Mouse (Mus musculus) left cerebral cortex, postnatal 4 days (tissue): ENCODE data around the gene Gja3. TPM values are rescaled to one million over a fixed set of nuclear protein-coding genes. Genes with fewer than 3 reads are reported as not detected.
"Not testable (repeated sequence)": the region's sequence is repeated elsewhere in the genome, so short reads cannot be mapped to it uniquely, and the experiment has no call there.

Source experiments
- DNase-seq: peaks from one replicate; pipeline ENCODE4 v3.0.0-alpha.2; 2022
- intact Hi-C: fragments of 180-260 bp; cut with DNase I; formaldehyde crosslinking; loops from one replicate; pipeline ENCODE4 v1.15.1; 2025
- total RNA-seq, 2 experiments: library from RNA; stranded (reverse); gene quantifications; 2 replicates each; pipeline ENCODE4 v1.2.3; 2021

Gene Gja3
- total RNA-seq = 1 to 10 TPM; 1.3 to 1.7 TPM

GRCm38 (mm10) chr14:57057563-57058321 lies at the start of gene Gja3:
Gene Gja3 (minus strand): TSS chr14:57058100.
- DNase-seq = peak; percentile 34
- intact Hi-C loops = loop anchor here (10.0 kb wide), 1 partner anchor 93 kb away; no protein-coding TSS in a partner anchor

GRCm38 (mm10) chr14:57107091-57107490 lies 49.2 kb upstream of the Gja3 start:
- no peak for DNase-seq
- intact Hi-C loops = loop anchor here (5.0 to 10.0 kb wide), 2 partner anchors 255 to 298 kb away; no protein-coding TSS in a partner anchor

- intact Hi-C loops = loop anchor here (5.0 to 10.0 kb wide), 2 partner anchors 257 to 299 kb away; no protein-coding TSS in a partner anchor
- DNase-seq = no peak
Measured at GRCm38 (mm10) chr14:57105721-57106120, 47.8 kb upstream of the Gja3 start.

GRCm38 (mm10) chr14:57105111-57105510 lies 47.2 kb upstream of the Gja3 start:
- DNase-seq = no peak
- intact Hi-C loops = loop anchor here (5.0 to 10.0 kb wide), 2 partner anchors 257 to 300 kb away; no protein-coding TSS in a partner anchor

GRCm38 (mm10) chr14:57104106-57105023 lies 46.5 kb upstream of the Gja3 start, which contains the start of gene Gjb2:
Gene Gjb2 (minus strand): TSS chr14:57104702.
- peak; percentile 16 for DNase-seq
- intact Hi-C loops = loop anchor here (5.0 to 10.0 kb wide), 2 partner anchors 258 to 300 kb away; no protein-coding TSS in a partner anchor

GRCm38 (mm10) chr14:57103711-57104105 lies 45.8 kb upstream of the Gja3 start:
- DNase-seq = no peak
- intact Hi-C loops = loop anchor here (10.0 kb wide), 1 partner anchor 301 kb away; no protein-coding TSS in a partner anchor

- DNase-seq = no peak
- intact Hi-C loops = loop anchor here (10.0 kb wide), 1 partner anchor 302 kb away; no protein-coding TSS in a partner anchor
Measured at GRCm38 (mm10) chr14:57103121-57103520, 45.2 kb upstream of the Gja3 start.

- intact Hi-C loops = loop anchor here (10.0 kb wide), 1 partner anchor 303 kb away; no protein-coding TSS in a partner anchor
- no peak for DNase-seq
Measured at GRCm38 (mm10) chr14:57101623-57102022, 43.7 kb upstream of the Gja3 start.

- intact Hi-C loops = no loop called here
- DNase-seq = no peak
Measured at GRCm38 (mm10) chr14:57095855-57096254, 38.0 kb upstream of the Gja3 start.

- intact Hi-C loops = no loop called here
Measured at GRCm38 (mm10) chr14:57093029-57093428, 35.1 kb upstream of the Gja3 start.

GRCm38 (mm10) chr14:57090001-57090400 lies 32.1 kb upstream of the Gja3 start:
- DNase-seq = no peak
- intact Hi-C loops = no loop called here

More at GRCm38 (mm10) chr14:57093029-57093428, 35.1 kb upstream of the Gja3 start:
- peak; percentile 25 for DNase-seq

GRCm38 (mm10) chr14:57089107-57089506 lies 31.2 kb upstream of the Gja3 start:
- intact Hi-C loops = no loop called here
- DNase-seq = no peak

- intact Hi-C loops = no loop called here
Measured at GRCm38 (mm10) chr14:57084180-57084668, 26.3 kb upstream of the Gja3 start.

GRCm38 (mm10) chr14:57082863-57083262 lies 25.0 kb upstream of the Gja3 start:
- DNase-seq = no peak
- intact Hi-C loops = no loop called here

More at GRCm38 (mm10) chr14:57084180-57084668, 26.3 kb upstream of the Gja3 start:
- DNase-seq = no peak

- no peak for DNase-seq
Measured at GRCm38 (mm10) chr14:57075537-57075936, 17.6 kb upstream of the Gja3 start.

GRCm38 (mm10) chr14:57069906-57070305 lies 12.0 kb upstream of the Gja3 start:
- DNase-seq = peak; percentile 22
- intact Hi-C loops = not testable (repeated sequence)

More at GRCm38 (mm10) chr14:57075537-57075936, 17.6 kb upstream of the Gja3 start:
- intact Hi-C loops = no loop called here

- intact Hi-C loops = no loop called here
Measured at GRCm38 (mm10) chr14:57066053-57066452, 8.2 kb upstream of the Gja3 start.

GRCm38 (mm10) chr14:57060052-57060451 lies 2.2 kb upstream of the Gja3 start:
- intact Hi-C loops = not testable (repeated sequence)
- peak; percentile 58 for DNase-seq

More at GRCm38 (mm10) chr14:57066053-57066452, 8.2 kb upstream of the Gja3 start:
- DNase-seq = no peak

- no peak for DNase-seq
- intact Hi-C loops = loop anchor here (10.0 kb wide), 1 partner anchor 92 kb away; no protein-coding TSS in a partner anchor
Measured at GRCm38 (mm10) chr14:57057204-57057562, 717 bp downstream of the Gja3 start.

- intact Hi-C loops = loop anchor here (10.0 kb wide), 1 partner anchor 88 kb away; no protein-coding TSS in a partner anchor
- no peak for DNase-seq
Measured at GRCm38 (mm10) chr14:57052713-57053112, 5.2 kb downstream of the Gja3 start.
